Mouse (Mus musculus) E14TG2a.4 (cell line): Measurements from ENCODE around the gene Asxl1.
A peak's percentile ranks its signal among the peaks of the same experiment; 100 is the strongest.

Experiments used
- H3K27me3 ChIP-seq: 2 replicates; pipeline ENCODE4 v1.6.1; 2014; ENCODE audit warnings: low read length, control low read depth; ENCODE audit not compliant: insufficient read depth
- H3K36me3 ChIP-seq: 2 replicates; pipeline ENCODE4 v1.6.1; 2014; ENCODE audit warnings: low read length, control low read depth; ENCODE audit not compliant: insufficient read depth
- H3K4me1 ChIP-seq: replicated peaks from 2 replicates; pipeline ENCODE4 v1.6.1; 2014; ENCODE audit warnings: low read depth, low read length, control low read depth
- H3K4me3 ChIP-seq: replicated peaks from 2 replicates; pipeline ENCODE4 v1.5.1; 2014; ENCODE audit warnings: mild to moderate bottlenecking, low read length
- H3K9me3 ChIP-seq: 2 replicates; pipeline ENCODE4 v1.6.1; 2014; ENCODE audit warnings: low read length, control low read depth
- CTCF ChIP-seq: conservative IDR thresholded peaks from 2 replicates; pipeline ENCODE4 v1.5.1; 2014; ENCODE audit warnings: low read length
- NANOG ChIP-seq: IDR thresholded peaks from 2 replicates; pipeline ENCODE4 v1.6.1; 2014; ENCODE audit warnings: borderline replicate concordance, low read length, mixed read lengths
- POU5F1 ChIP-seq: IDR thresholded peaks from 2 replicates; pipeline ENCODE4 v1.6.1; 2014; ENCODE audit warnings: low read length, borderline replicate concordance

Gene Asxl1

GRCm38 (mm10) chr2:153345454-153346220, at the start of gene Asxl1:
Gene Asxl1, plus strand, starts transcription at chr2:153345829.
- peaks cover 37% of the 10 kb centered on the region for H3K36me3 ChIP-seq
- no peaks in the 10 kb centered on the region for H3K27me3 ChIP-seq
- H3K4me1 ChIP-seq = peaks cover 58% of the 10 kb centered on the region
- no peaks in the 10 kb centered on the region for H3K9me3 ChIP-seq
- peak within 1 kb of the TSS; percentile 91 for H3K4me3 ChIP-seq
- TF ChIP-seq POU5F1 = no peak
- no peak for TF ChIP-seq NANOG
- no peak for TF ChIP-seq CTCF

- no peak overlapping the region for H3K4me3 ChIP-seq
- peaks cover 45% of the 10 kb centered on the region for H3K4me1 ChIP-seq
- peaks cover 20% of the 10 kb centered on the region for H3K36me3 ChIP-seq
- no peaks in the 10 kb centered on the region for H3K27me3 ChIP-seq
- TF ChIP-seq POU5F1 (no peak), CTCF (no peak), NANOG (no peak)
- H3K9me3 ChIP-seq = no peaks in the 10 kb centered on the region
Observed at GRCm38 (mm10) chr2:153297771-153298170, 47.9 kb upstream of the Asxl1 start.

- peaks cover 20% of the 10 kb centered on the region for H3K36me3 ChIP-seq
- peaks cover 40% of the 10 kb centered on the region for H3K4me1 ChIP-seq
- TF ChIP-seq POU5F1 = no peak
- TF ChIP-seq NANOG = no peak
- no peak for TF ChIP-seq CTCF
- H3K9me3 ChIP-seq = no peaks in the 10 kb centered on the region
- H3K27me3 ChIP-seq = no peaks in the 10 kb centered on the region
- H3K4me3 ChIP-seq = no peak overlapping the region
Observed at GRCm38 (mm10) chr2:153298460-153298859, 47.2 kb upstream of the Asxl1 start.

DNA sequence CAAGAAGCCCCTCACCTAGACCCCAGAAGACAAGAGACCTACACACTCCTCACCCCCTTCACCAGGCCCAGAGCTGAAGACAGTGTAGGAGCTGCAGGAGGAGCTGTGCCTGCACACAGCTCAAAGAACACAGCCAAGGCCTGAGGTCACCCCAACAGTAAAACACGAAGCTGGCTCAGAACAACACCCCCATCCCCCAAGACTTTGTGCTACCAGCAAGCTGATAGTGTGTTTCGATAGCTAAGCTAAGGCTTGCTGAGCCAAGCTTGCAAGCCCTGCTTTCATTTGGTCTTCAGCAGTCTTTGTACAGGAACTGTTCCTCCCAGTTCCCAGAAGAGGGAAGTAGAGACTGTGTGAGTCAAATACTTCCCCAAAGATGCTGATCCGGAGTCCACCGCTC, 46.8 kb upstream of the Asxl1 start:
- TF ChIP-seq POU5F1 (no peak), NANOG (no peak), CTCF (no peak)
- peaks cover 20% of the 10 kb centered on the region for H3K36me3 ChIP-seq
- H3K27me3 ChIP-seq = no peaks in the 10 kb centered on the region
- H3K9me3 ChIP-seq = no peaks in the 10 kb centered on the region
- no peak overlapping the region for H3K4me3 ChIP-seq
- H3K4me1 ChIP-seq = peaks cover 38% of the 10 kb centered on the region

DNA sequence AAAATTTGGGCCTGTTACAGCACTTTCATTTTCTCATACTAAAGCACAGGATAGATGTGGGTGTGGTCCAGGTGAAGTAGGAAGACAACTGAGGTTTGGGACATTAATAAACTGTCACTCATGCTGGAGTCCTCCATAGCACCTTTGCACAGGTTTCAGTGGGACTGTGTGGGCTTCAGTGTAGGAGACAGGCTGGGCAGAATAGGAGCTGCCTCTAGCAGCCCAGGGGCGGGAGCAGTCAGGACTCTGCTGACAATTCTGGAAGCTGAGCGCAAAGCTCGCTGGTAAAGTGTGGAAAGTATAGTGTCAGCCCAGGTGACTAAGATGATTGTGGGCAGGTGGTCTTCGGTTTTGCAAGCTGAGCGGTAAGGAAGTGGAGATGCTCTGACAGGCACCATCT, 44.5 kb upstream of the Asxl1 start:
- Histone ChIP-seq H3K4me3 (no peak overlapping the region), H3K27me3 (no peaks in the 10 kb centered on the region), H3K9me3 (no peaks in the 10 kb centered on the region), H3K4me1 (peaks cover 29% of the 10 kb centered on the region), H3K36me3 (peaks cover 10% of the 10 kb centered on the region; the same call in 1 of the 2 replicates)
- TF ChIP-seq CTCF (no peak), POU5F1 (no peak), NANOG (no peak)

DNA sequence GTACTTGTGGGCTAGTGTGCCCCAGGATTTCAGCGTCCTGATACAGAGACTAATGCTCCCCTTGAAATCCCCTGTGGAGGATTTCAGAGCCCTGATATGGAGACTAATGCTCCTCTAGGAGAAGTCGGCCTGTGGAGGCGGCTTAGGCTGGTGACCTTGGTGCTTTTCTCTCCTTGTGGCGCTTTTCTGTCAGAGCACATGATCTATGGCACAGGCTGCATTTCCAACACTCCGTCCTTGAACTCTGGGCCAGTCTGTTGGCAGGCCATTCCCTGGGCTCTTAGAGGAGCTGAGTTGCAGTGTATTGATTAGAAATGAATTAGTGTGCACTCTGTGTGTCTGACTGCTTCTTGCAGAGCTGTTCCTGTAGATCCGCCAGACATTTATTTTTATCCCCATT, 40.4 kb upstream of the Asxl1 start:
- no peak for TF ChIP-seq NANOG
- TF ChIP-seq POU5F1 = no peak
- TF ChIP-seq CTCF = no peak
- Histone ChIP-seq H3K4me3 (no peak overlapping the region), H3K27me3 (no peaks in the 10 kb centered on the region), H3K4me1 (peaks cover 16% of the 10 kb centered on the region), H3K36me3 (no peaks in the 10 kb centered on the region), H3K9me3 (no peaks in the 10 kb centered on the region)

DNA sequence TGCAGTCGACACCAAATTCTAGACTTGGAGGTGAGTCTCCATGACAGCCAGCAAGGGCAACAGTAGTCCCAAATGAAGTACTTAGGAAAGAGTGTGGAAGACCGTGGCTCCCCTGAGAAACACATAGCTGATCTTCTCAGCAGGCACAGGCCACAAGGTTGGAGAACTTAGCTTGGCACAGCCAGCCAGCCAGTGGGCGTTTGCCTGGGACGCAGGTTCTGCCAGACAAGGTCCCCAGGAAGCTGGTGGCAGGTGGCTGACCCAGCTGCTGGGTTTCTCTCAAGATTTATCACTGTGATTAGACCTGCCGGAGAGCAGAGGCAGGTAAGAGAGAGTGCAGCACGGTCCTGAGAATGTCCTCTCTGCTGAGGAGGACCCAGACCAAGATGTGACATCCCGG, 37.0 kb upstream of the Asxl1 start:
- H3K9me3 ChIP-seq = no peaks in the 10 kb centered on the region
- TF ChIP-seq POU5F1 (no peak), NANOG (no peak), CTCF (no peak)
- no peaks in the 10 kb centered on the region for H3K27me3 ChIP-seq
- H3K4me1 ChIP-seq = peaks cover 22% of the 10 kb centered on the region
- H3K4me3 ChIP-seq = no peak overlapping the region
- peaks cover 4% of the 10 kb centered on the region; the same call in 1 of the 2 replicates for H3K36me3 ChIP-seq

- H3K36me3 ChIP-seq = peaks cover 4% of the 10 kb centered on the region; the same call in 1 of the 2 replicates
- no peak overlapping the region for H3K4me3 ChIP-seq
- H3K9me3 ChIP-seq = no peaks in the 10 kb centered on the region
- TF ChIP-seq CTCF (no peak), POU5F1 (no peak), NANOG (no peak)
- H3K27me3 ChIP-seq = no peaks in the 10 kb centered on the region
- H3K4me1 ChIP-seq = peaks cover 22% of the 10 kb centered on the region
Observed at GRCm38 (mm10) chr2:153309106-153309505, 36.5 kb upstream of the Asxl1 start.

DNA sequence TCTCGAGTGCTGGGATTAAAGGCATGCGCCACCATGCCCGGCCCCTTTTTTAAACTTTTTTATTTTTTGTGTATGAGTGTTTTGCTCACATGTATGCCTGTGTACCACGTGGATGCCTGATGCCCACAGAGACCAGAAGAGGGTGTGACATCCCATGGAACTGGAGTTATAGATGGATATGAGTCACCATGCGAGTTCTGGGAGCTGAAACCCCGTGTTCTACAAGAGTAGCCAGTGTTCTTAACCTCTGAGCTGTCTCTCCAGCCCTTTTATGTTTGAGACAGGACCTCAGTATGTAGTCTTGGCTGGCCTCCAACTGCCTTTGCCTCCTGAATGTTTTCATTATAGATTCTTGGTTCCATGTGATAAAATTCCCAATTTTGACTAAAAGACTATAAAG, 35.4 kb upstream of the Asxl1 start:
- TF ChIP-seq CTCF (no peak), POU5F1 (no peak), NANOG (no peak)
- H3K36me3 ChIP-seq = peaks cover 4% of the 10 kb centered on the region; the same call in 1 of the 2 replicates
- H3K9me3 ChIP-seq = no peaks in the 10 kb centered on the region
- H3K27me3 ChIP-seq = no peaks in the 10 kb centered on the region
- peaks cover 22% of the 10 kb centered on the region for H3K4me1 ChIP-seq
- H3K4me3 ChIP-seq = no peak overlapping the region
